Mouse (Mus musculus): ENCODE data around the gene Gm21897. TPM values are rescaled to one million over a fixed set of nuclear protein-coding genes. Genes with fewer than 3 reads are reported as not detected.

The Gm21897 gene
- 0.05 TPM in 1 of 2 replicates, not detected in the other for polyA plus RNA-seq (2012; rRNA removed)

DNA sequence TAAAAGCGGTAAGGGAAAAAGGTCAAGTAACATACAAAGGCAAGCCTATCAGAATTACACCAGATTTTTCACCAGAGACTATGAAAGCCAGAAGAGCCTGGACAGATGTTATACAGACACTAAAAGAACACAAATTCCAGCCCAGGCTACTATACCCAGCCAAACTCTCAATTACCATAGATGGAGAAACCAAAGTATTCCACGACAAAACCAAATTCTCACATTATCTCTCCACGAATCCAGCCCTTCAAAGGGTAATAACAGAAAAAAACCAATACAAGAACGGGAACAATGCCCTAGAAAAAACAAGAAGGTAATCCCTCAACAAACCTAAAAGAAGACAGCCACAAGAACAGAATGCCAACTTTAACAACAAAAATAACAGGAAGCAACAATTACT lies at the start of gene Gm21897:
Gene Gm21897, plus strand, starts transcription at position 301 of the 400 bp plus-strand sequence.

Measured in central nervous system, embryonic 18 days (tissue).